Mouse (Mus musculus): ENCODE data around the gene Irak1. TPM values are rescaled to one million over a fixed set of nuclear protein-coding genes. Genes with fewer than 3 reads are reported as not detected.

The Irak1 gene
- total RNA-seq, 4 experiments from 2014 or later = 54.0 to 61.3 (median 54.2) TPM

DNA sequence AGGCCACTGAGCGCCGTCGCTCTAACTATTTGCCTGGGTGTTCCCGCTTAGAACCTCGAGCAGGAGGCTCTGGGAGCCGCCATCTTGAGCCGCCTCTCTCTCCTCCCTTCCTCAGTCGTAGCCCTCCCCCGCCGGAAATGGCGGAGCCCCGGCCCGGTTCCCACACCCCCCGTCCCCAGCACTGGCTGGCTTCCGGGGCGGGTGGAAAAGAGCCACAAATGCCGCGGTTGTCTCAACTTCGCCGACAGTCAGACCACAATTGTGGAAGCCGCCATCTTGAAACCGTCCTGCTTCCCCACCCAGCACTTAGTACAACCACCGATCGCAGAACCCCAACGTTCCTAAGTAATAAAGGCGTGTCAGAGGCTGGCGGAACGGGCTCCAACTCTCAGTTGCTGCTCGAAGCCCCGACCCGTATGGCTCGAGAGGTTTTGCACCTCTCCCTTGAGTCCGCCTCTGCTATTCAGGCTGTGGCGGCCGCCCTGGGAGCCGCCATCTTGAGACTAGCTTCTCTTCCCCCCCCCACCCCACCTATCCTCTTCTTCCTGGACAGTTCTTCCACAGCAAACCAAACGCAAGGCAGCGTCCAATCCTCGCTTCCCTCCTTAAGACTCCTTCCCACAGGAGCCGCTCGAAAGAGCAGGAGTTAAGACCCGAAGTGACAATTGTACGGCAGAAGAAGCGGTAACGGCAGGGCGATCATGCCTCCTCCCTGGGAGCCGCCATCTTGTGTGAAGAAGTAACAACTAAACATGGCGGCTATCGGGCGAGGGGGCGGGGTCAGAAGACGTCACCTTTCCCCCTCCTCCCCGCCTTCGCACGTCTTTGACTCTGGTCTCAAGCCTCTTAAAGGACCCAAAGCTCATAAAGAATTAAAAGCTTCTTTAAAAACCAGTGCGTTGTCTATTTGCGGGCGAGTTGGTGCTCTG is 57.2 kb downstream of the Irak1 start, which contains the start of gene Hcfc1:
Hcfc1 (minus strand) TSS at position 110 of the 929 bp plus-strand sequence.
- DNase-seq (ENCODE audit: low spot score in 2 of 2) = peak; percentile 78 to 88

- peak; percentile 46 to 77 for DNase-seq (ENCODE audit: low spot score in 2 of 2)
These were observed 58.4 kb downstream of the Irak1 start for GRCm38 (mm10) chrX:73965307-73965706.

GRCm38 (mm10) chrX:73964363-73964762 is 59.4 kb downstream of the Irak1 start:
- DNase-seq (ENCODE audit: low spot score in 2 of 2) = no peak

Small RNA genes within 50 kb of the gene (microRNA-seq; reads per million reads assigned to microRNA genes)
- 8.2 to 13.7 reads per million in 2 experiments for gene Mir5132
- gene Mir718 = 0 to 0.63 reads per million in 2 experiments

Other genes with a start within 250 kb of the Irak1 start
- 10 to 100 TPM in 2 of 4 experiments, 1 to 10 TPM in 2; 7.5 to 11.3 (median 9.3) TPM for gene Srpk3, start 249.5 kb downstream of the Irak1 start, total RNA-seq (2022)
- 100 to 1,000 TPM; 192 to 222 (median 206) TPM for gene Idh3g, start 237.0 kb downstream of the Irak1 start, total RNA-seq (2022)
- 100 to 1,000 TPM in 2 of 4 experiments, 10 to 100 TPM in 2; 90.7 to 130 (median 99.7) TPM for gene Ssr4, start 236.9 kb downstream of the Irak1 start, total RNA-seq (2022)
- gene Pdzd4, start 198.9 kb downstream of the Irak1 start, total RNA-seq (2022) = 100 to 1,000 TPM; 105 to 117 (median 113) TPM
- gene Avpr2, start 131.8 kb downstream of the Irak1 start, total RNA-seq (2022) = not detected
- gene L1cam, start 127.8 kb downstream of the Irak1 start, total RNA-seq (2022) = 100 to 1,000 TPM; 147 to 158 (median 153) TPM
- 1 to 10 TPM; 4.3 to 5.1 (median 4.7) TPM for gene Arhgap4, start 102.0 kb downstream of the Irak1 start, total RNA-seq (2022)
- 10 to 100 TPM; 47.7 to 62.7 (median 57.0) TPM for gene Naa10, start 102.0 kb downstream of the Irak1 start, total RNA-seq (2022)
- gene Renbp, start 93.1 kb downstream of the Irak1 start, total RNA-seq (2022) = 10 to 100 TPM in 1 of 4 experiments, 1 to 10 TPM in 3; 5.3 to 15.8 (median 7.5) TPM
- gene Hcfc1, start 57.6 kb downstream of the Irak1 start, total RNA-seq (2022) = 10 to 100 TPM; 67.9 to 78.7 (median 72.5) TPM
- gene Opn1mw, start 103.5 kb upstream of the Irak1 start, total RNA-seq (2022) = 1 to 10 TPM in 1 of 4 experiments, under 1 TPM in 1, not detected in 2; 0.59 to 2.5 TPM
- 10 to 100 TPM; 87.7 to 95.0 (median 90.3) TPM for gene Mecp2, start 111.4 kb upstream of the Irak1 start, total RNA-seq (2022)
- not detected for gene Tex28, start 143.9 kb upstream of the Irak1 start, total RNA-seq (2022)
- not detected for gene Tktl1, start 153.3 kb upstream of the Irak1 start, total RNA-seq (2022)
- 10 to 100 TPM; 48.4 to 70.4 (median 61.4) TPM for gene Flna, start 225.9 kb upstream of the Irak1 start, total RNA-seq (2022)
- gene Emd, start 230.8 kb upstream of the Irak1 start, total RNA-seq (2022) = 10 to 100 TPM; 33.5 to 39.5 (median 38.8) TPM
- gene Rpl10, start 246.9 kb upstream of the Irak1 start, total RNA-seq (2022) = 100 to 1,000 TPM; 134 to 270 (median 185) TPM

Data from left cerebral cortex, adult 8-10 months (tissue).